Mouse (Mus musculus): ENCODE data around the gene Lyve1.

The Lyve1 gene

GRCm38 (mm10) chr7:110854519-110854918 is 8.5 kb downstream of the Lyve1 start:
- in situ Hi-C loops (cut with MboI, MseI) = loop anchor here (10.0 kb wide), 1 partner anchor 1270 kb away; no protein-coding TSS in a partner anchor

- in situ Hi-C loops (cut with MboI, MseI) = loop anchor here (10.0 kb wide), 1 partner anchor 1269 kb away; no protein-coding TSS in a partner anchor
Observed at GRCm38 (mm10) chr7:110853611-110854010, 9.4 kb downstream of the Lyve1 start.

- in situ Hi-C loops (cut with MboI, MseI) = loop anchor here (10.0 kb wide), 1 partner anchor 1267 kb away; no protein-coding TSS in a partner anchor
Observed at GRCm38 (mm10) chr7:110851541-110852203, 11.4 kb downstream of the Lyve1 start.

GRCm38 (mm10) chr7:110848371-110848770 is 14.7 kb downstream of the Lyve1 start:
- in situ Hi-C loops (cut with MboI, MseI) = no loop called here

GRCm38 (mm10) chr7:110847321-110847720 is 15.7 kb downstream of the Lyve1 start:
- in situ Hi-C loops (cut with MboI, MseI) = no loop called here

GRCm38 (mm10) chr7:110843916-110844874 is 18.8 kb downstream of the Lyve1 start, which contains the start of gene Rnf141:
Gene Rnf141 (minus strand): TSS chr7:110844457.
- in situ Hi-C loops (cut with MboI, MseI) = no loop called here

GRCm38 (mm10) chr7:110840332-110840731 is 22.7 kb downstream of the Lyve1 start:
- in situ Hi-C loops (cut with MboI, MseI) = no loop called here

GRCm38 (mm10) chr7:110834522-110834921 is 28.5 kb downstream of the Lyve1 start:
- in situ Hi-C loops (cut with MboI, MseI) = no loop called here

- in situ Hi-C loops (cut with MboI, MseI) = no loop called here
Observed at GRCm38 (mm10) chr7:110834018-110834417, 29.0 kb downstream of the Lyve1 start.

GRCm38 (mm10) chr7:110833024-110833423 is 30.0 kb downstream of the Lyve1 start:
- in situ Hi-C loops (cut with MboI, MseI) = no loop called here

GRCm38 (mm10) chr7:110823995-110824953 is 38.8 kb downstream of the Lyve1 start:
- in situ Hi-C loops (cut with MboI, MseI) = loop anchor here (10.0 kb wide), 1 partner anchor 101 kb away; no protein-coding TSS in a partner anchor

GRCm38 (mm10) chr7:110823593-110823992 is 39.4 kb downstream of the Lyve1 start:
- in situ Hi-C loops (cut with MboI, MseI) = loop anchor here (10.0 kb wide), 1 partner anchor 101 kb away; no protein-coding TSS in a partner anchor

GRCm38 (mm10) chr7:110823076-110823475 is 40.0 kb downstream of the Lyve1 start:
- in situ Hi-C loops (cut with MboI, MseI) = loop anchor here (10.0 kb wide), 1 partner anchor 102 kb away; no protein-coding TSS in a partner anchor

GRCm38 (mm10) chr7:110822055-110822454 is 41.0 kb downstream of the Lyve1 start:
- in situ Hi-C loops (cut with MboI, MseI) = loop anchor here (10.0 kb wide), 1 partner anchor 103 kb away; no protein-coding TSS in a partner anchor

GRCm38 (mm10) chr7:110821653-110822052 is 41.4 kb downstream of the Lyve1 start:
- in situ Hi-C loops (cut with MboI, MseI) = loop anchor here (10.0 kb wide), 1 partner anchor 103 kb away; no protein-coding TSS in a partner anchor

GRCm38 (mm10) chr7:110821068-110821467 is 42.0 kb downstream of the Lyve1 start:
- in situ Hi-C loops (cut with MboI, MseI) = loop anchor here (10.0 kb wide), 1 partner anchor 104 kb away; no protein-coding TSS in a partner anchor

- in situ Hi-C loops (cut with MboI, MseI) = no loop called here
Observed at GRCm38 (mm10) chr7:110818787-110819350, 44.2 kb downstream of the Lyve1 start.

- in situ Hi-C loops (cut with MboI, MseI) = no loop called here
Observed at GRCm38 (mm10) chr7:110818206-110818605, 44.8 kb downstream of the Lyve1 start.

- in situ Hi-C loops (cut with MboI, MseI) = no loop called here
Observed at GRCm38 (mm10) chr7:110816037-110816436, 47.0 kb downstream of the Lyve1 start.

GRCm38 (mm10) chr7:110813983-110814382 is 49.1 kb downstream of the Lyve1 start:
- in situ Hi-C loops (cut with MboI, MseI) = no loop called here
